Mouse (Mus musculus) layer of hippocampus, postnatal 10 days (tissue): Measurements from ENCODE around the gene Arhgef38. TPM values are rescaled to one million over a fixed set of nuclear protein-coding genes. Genes with fewer than 3 reads are reported as not detected.

Experiments used
- DNase-seq, 2 experiments: peaks; one replicate each; pipeline ENCODE4 v3.0.0; 2021; ENCODE audit warnings: low spot score in 2 of 2
- long read RNA-seq: library from polyadenylated mRNA; stranded (forward); transcript quantifications from one replicate; pipeline ENCODE4 v2.0.0, GENCODE M21; 2023
- total RNA-seq, 2 experiments: library from RNA; stranded (reverse); gene quantifications; 2 replicates each; pipeline ENCODE4 v1.2.3; 2021

Arhgef38 gene
- total RNA-seq, result under 1 TPM in 1 of 2 experiments, not detected in 1; 0.29 TPM
- long read RNA-seq, result 0 reads

DNA sequence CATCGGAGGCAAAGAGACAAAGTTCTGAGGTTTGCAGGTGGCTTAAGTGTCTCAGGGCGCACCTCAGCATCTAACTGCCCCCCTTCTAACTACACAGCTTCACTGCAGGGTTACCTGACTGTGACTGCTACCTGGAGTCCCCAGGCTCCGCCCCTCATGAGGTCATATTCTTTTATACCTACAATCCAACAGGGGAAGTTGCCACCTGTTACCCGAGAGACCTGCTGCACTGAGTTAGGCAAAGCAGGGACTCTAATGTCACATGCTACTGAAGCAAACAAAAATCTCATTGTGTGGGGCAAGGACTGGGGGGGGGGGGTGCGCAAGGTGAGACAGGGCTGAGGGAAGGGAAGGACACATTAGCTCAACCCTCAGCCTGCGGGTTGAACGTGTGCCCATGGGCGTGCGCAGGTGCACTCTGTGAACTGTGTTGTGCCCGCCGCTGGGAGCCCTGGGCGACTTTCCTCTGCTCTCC is at the start of gene Arhgef38:
Arhgef38 (minus strand) TSS at position 129 of the 475 bp plus-strand sequence.
- no peak for DNase-seq

GRCm38 (mm10) chr3:133271887-133272286 is 37.1 kb upstream of the Arhgef38 start:
- DNase-seq, result peak; percentile 86

DNA sequence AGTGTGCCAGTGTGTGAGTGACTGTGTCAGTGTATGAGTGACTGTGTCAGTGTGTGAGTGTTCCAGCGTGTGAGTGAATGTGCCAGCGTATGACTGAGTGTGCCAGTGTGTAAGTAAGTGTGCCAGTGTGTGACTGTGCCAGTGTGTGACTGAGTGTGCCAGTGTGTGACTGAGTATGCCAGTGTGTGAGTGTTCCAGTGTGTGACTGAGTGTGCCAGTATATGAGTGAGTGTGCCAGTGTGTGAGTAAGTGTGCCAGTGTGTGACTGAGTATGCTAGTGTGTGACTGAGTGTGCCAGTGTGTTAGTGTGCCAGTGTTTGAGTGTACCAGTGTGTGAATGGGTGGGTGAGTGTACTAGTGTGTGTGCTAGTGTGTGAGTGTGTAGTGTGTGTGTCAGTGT is 24.1 kb upstream of the Arhgef38 start:
- no peak for DNase-seq

DNA sequence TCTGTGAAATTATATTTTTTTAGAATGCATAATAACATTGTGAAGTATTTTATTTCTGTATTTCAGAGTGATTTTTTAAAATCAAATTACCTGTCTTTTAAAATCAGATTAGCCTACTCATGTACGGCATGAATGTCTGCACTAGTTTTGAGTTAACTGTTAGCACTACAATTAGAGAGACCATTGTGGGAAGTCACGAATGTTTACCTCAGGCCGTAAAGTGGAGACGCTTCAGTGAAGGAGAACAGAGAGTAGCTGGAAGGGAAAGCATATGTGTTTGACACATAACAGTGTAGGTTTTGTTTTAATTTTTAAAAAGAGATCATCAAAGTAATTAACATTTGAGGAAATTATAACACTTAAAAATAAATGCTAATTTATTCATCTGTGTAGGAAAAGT is 21.1 kb upstream of the Arhgef38 start:
- DNase-seq, result no peak

- peak; percentile 4 to 15 for DNase-seq
These were observed 9.3 kb upstream of the Arhgef38 start for GRCm38 (mm10) chr3:133244027-133244426.

GRCm38 (mm10) chr3:133241916-133242315 is 7.2 kb upstream of the Arhgef38 start:
- no peak for DNase-seq

- DNase-seq, result no peak
These were observed 756 bp downstream of the Arhgef38 start for GRCm38 (mm10) chr3:133233993-133234392.

DNA sequence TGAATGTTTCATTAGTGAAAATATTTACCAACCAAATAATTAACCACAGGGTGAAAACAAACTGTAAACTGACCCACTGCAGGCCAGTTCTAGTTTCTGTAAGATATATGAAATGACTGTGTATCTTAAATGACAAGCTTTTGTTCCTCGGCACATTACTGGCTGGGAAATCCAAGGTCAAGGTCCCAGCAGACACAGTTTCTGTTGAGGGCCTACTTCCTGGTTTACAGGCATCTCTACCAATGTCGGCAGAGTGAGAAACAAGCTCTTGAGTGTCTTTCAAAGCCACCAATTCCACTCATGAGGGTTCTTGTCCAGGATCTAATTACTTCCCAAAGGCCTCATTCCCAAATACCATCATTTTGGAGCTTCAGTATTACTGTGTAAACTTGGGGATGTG is 4.3 kb downstream of the Arhgef38 start:
- no peak for DNase-seq

DNA sequence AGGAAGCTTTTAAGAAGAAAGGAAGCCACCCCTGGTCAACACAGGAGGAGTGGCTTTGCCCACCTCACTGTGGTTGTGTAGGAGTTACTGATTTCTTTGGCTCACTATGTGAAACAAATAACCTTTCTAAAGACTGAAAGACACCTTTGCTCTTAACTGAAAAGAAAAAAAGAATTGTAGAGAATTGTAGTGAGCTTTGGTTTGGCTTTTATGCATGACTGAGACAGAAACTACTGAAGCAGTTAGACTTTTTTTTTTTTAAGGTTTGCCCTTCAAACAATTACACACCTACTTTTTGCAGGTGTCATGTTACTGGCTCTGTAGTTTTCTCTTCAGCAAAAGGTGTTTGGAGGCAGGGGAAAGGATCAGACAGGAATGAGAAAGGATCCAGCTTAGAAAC is 5.2 kb downstream of the Arhgef38 start:
- DNase-seq, result no peak

- no peak for DNase-seq
These were observed 7.3 kb downstream of the Arhgef38 start for GRCm38 (mm10) chr3:133227258-133228012.

- DNase-seq, result no peak
These were observed 16.2 kb downstream of the Arhgef38 start for GRCm38 (mm10) chr3:133218501-133218900.

- DNase-seq, result no peak
These were observed 19.4 kb downstream of the Arhgef38 start for GRCm38 (mm10) chr3:133215198-133215819.

DNA sequence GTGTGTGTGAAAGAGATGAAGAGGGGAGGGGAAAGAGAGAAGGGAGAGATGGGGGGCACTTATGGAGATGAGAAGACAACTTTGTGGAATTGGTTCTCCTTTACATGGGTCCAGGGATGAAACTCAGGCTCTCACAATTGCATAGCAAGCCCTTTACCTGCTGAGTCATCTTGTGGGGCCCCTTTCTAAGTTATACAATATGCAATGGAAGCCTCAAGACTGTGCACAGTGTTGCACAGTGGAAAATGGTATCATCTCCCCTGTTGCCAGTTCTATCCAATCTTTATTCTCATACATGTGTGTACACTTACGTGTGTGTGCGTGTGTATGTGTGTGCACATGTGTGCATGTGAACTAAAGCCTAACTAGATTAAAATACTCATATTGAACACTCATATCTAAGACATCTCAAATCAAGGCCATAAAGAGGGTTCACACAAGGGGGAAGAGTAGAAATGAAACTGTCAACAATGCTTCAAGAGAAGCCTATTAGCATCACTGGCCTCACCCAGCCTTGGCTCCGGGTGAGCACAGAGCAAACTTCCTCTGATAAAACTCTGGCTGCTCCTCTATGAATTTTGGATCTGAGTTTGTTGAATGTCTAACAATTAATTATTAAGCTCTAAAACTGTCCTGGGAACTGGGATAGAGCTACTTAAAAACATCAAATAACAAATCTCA is 21.2 kb downstream of the Arhgef38 start:
- no peak for DNase-seq

DNA sequence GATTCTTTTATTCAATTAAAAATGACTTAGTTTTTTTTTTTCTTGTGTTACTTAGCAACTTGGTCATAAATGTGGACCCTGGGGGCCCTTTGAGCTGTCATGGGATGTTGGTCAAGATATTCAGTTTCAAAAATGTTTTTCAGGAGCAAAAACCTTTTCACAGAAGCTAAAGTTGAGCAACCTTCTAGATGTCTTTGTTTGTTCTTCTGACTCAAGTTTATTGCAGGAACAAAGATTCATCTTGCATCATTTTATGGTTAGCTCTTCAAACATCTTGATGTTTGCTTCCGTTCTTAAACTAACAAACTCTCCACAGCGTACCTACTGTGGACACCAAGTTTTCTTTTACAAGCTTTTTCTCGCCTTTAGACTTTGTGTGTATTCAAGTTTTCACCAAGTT is 23.4 kb downstream of the Arhgef38 start:
- DNase-seq, result no peak

GRCm38 (mm10) chr3:133203713-133204112 is 31.0 kb downstream of the Arhgef38 start:
- DNase-seq, result no peak

- no peak for DNase-seq
These were observed 32.6 kb downstream of the Arhgef38 start for GRCm38 (mm10) chr3:133202171-133202570.

GRCm38 (mm10) chr3:133188930-133189329 is 45.8 kb downstream of the Arhgef38 start:
- DNase-seq, result no peak

- no peak for DNase-seq
These were observed 47.2 kb downstream of the Arhgef38 start for GRCm38 (mm10) chr3:133187524-133187923.

GRCm38 (mm10) chr3:133176033-133176750 is 58.6 kb downstream of the Arhgef38 start:
- DNase-seq, result no peak

- no peak for DNase-seq
These were observed 62.5 kb downstream of the Arhgef38 start for GRCm38 (mm10) chr3:133172291-133172690.

- DNase-seq, result no peak
These were observed 65.0 kb downstream of the Arhgef38 start for GRCm38 (mm10) chr3:133169737-133170136.
